Mouse (Mus musculus) kidney, adult 2 months (tissue): ENCODE data around the gene Dusp3.

Source experiments
- CTCF ChIP-seq: fragments of 200-500 bp; conservative IDR thresholded peaks from 2 replicates; pipeline ENCODE4 v1.5.1; 2011; ENCODE audit warnings: low read depth, mild to moderate bottlenecking, control low read depth, low read length, moderate library complexity, mixed read lengths; ENCODE audit not compliant: insufficient read depth, insufficient read length
- POLR2A ChIP-seq: fragments of 200-500 bp; IDR thresholded peaks from one replicate; pipeline ENCODE4 v1.6.1; 2011; ENCODE audit warnings: low read depth, low read length, control low read depth

DNA sequence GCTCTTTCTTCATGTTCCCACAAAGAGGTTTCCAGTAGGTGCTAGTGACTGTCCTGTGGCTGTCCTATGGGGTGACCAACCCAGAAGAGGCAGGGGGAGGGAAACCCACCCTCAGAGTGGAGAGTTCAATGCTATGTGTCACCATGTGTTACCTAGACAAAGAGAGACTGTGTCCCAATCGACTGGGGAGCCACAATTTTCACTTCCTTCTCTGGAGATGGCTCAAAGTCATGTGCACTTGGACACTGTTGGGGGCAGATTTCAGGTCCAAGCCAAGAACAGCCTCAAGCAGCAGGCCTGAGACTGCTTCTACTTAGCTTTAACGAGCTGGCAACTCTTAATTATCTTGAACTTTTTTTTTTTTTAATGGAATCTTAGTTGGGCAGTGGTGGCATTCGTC, 14.7 kb downstream of the Dusp3 start:
- no peak for TF ChIP-seq CTCF
- no peak for TF ChIP-seq POLR2A
